Mouse (Mus musculus) natural killer cell, adult 2 months (primary cell): ENCODE results near the gene Ccnd2.

ENCODE experiments used
- DNase-seq, 2 experiments: peaks; one replicate each; pipeline ENCODE4 v3.0.0; 2022; ENCODE audit warnings: low spot score in 2 of 2

Gene Ccnd2

DNA sequence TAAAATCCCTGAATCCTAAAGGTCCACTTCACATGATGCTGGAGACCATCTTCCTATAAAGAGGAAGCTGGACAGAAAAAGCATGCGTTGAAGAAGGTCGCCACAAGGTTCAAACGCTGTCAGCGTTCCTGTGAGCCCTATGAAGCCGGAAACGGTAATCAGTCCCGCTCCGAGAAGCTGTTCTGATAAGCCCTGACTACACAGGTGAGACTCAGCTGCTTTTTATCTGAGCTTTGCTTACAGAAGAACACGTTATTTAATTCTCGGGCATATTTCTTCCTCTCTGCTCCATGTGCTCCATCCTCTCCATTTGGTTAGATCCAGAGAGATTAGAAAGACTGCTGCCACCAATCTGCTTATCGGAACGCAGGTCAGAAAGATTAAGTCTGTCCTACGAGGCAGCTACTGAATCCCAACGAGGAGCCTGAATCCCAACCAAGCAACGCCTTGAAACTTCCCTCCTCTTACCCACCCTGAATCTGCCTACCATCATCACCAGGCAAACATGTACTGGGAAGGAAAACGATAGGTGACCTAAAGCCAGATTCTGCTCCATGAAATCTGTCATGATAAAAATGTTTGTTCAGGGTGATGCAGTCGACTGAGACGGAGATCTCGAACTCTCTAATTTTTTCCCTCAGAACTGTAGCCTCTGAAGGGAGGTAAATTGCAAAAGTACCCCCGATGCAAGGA lies 43.5 kb downstream of the Ccnd2 start:
- DNase-seq = no peak

DNA sequence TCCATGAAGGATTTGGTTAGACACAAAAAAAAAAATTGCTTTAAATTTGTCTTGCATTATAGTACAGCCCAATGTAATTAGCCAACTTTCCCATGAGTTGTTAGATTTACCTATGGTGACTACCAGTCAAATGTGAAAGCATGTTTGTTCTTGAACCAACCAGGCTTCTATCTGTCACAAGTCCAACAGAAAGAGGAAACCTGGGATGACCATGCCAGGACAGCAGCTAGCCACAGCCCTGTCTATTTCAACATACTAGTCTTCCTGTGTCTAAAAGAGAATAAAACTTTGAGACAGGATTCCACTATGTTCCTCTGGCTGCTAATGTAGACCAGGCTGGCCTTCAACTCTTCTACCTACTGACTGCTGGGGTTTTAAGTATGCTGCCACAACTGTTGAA lies 44.6 kb downstream of the Ccnd2 start:
- DNase-seq = no peak

DNA sequence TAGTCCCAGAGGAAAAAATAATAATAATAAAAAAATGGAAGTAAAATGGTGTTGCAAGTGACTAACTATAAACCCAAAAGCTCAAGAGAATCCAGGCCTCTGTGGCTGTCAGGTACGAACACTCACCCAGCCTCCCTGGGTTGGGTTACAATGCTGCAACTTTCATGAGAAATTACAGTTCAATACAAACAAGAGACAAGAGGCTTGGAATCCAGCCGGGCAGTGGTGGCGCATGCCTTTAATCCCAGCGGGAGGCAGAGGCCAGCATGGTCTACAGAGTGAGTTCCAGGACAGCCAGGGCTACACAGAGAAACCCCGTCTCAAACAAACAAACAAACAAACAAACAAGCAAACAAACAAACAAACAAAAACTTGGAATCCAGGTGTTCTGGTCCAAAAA lies 45.3 kb downstream of the Ccnd2 start:
- DNase-seq = no peak

DNA sequence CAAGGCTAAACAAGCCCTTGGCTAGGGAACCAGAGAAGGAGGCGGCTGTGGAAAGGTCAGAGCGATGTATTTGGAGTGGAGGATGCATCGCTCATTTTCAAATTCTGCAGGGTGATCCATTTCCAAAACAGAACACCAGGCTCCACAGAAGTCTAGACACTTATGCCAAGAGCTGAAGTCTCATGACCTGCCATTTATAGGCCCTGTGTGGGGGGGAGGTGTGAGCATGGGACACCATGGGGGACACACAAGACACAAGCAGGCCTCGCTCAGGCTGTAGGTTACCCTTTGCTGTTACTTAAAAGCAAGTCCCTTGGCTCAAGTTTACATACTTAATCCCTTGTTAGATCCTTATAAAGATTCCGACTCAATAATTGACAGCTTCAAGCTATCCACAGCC lies 45.8 kb downstream of the Ccnd2 start:
- no peak for DNase-seq

DNA sequence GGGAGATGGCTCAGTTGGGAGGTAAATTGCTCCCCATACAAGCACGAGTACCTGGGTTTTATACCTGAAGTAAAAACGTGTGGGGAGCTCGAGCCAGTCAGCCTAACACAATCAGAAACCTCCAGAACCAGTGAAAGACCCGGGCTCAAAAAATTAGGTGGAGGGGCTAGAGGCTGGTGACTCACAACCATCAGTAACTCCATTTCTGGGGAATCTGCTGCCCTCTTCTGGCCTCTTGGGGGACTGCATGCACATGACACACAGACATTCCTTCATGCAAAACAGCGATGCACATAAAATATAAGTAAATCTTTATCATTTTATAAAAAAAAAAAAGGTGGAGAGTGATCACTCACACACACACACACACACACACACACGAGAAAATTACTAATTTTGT lies 46.9 kb downstream of the Ccnd2 start:
- peak in 1 of 2 experiments; percentile 48 for DNase-seq

DNA sequence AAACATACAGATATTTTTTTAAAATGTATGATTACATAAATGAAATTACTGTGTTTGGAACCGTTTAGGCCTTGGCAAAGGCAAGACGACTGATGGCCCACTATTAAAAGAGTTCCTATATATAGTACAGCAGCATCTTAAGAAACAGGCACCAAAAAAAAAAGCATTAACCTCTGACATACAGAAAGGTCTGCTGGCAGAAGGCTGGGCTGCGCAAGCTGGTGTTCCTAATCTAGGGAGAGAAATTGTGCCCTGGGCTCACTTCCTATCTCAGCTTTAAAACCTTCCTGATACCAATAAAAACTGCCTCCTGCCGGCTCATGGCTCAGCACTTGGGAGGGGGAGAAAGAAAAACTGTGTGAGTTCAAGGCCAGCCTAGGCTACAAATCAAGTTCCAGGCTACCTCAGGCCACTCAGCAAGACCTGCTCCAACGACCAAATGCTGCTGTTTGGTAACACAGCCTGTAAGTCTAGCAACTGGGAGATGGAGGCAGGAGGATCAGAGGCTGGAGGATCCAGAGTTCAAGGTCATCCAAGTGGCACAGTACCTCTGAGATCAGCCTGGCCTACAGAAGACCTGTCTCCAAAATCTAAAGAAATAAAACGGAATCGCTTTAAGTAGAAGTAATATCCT lies 47.5 kb downstream of the Ccnd2 start:
- DNase-seq = no peak

DNA sequence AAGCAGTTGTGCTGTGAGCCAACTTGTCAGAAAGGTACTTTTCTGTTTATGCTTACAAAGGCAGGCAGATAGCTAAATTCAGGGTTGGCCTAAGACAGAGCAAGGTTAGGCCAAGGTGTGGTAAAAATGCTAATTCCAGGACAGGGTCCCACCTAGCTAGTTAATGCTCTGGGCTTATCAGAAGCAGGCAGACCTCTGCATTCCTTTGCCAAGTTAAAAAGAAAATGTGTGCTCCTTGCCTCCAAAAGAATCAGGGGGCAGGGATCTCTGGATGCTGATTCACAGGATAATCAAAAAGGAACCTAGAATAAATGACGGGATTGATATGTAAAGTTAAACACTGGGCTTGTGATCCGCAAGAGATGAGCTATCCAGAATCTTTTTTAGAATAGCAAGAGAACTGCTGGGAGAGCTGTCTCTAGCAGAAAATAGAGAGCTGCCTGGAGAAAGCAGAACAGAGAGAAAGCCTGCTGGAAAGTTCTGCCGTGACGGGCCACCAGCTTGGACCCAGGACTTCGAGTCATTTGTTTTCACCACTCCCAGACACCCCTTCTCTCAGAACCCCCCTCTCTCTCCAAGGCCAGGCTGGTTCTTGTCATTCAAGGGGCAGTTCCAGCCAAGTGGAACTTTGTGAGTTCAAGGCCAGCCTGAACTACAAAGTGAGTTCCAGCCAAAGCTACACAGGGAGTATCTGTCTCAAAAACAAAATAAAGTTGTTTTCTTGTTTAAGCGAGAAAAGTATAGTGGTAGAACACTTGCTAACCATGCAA lies 48.3 kb downstream of the Ccnd2 start:
- DNase-seq = no peak

DNA sequence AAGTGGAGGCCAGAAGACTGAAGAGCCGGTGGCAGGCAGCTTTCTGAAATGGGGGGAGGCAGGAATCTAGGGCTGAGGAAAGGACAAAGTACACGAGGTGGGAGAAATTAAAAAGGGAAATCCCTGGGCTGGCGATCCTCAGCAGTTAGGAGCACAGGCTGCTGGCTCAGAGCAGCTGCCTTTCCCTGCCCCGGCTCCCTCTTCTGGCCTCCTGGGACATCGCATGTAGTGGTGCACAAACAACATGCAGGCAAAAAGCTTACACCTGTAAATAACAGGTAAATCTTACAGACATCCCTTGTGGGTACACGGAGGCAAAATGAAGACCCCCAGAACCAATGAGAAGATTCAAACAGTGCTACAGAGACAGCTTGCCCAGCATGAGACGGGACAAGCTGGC lies 57.4 kb downstream of the Ccnd2 start:
- no peak for DNase-seq

DNA sequence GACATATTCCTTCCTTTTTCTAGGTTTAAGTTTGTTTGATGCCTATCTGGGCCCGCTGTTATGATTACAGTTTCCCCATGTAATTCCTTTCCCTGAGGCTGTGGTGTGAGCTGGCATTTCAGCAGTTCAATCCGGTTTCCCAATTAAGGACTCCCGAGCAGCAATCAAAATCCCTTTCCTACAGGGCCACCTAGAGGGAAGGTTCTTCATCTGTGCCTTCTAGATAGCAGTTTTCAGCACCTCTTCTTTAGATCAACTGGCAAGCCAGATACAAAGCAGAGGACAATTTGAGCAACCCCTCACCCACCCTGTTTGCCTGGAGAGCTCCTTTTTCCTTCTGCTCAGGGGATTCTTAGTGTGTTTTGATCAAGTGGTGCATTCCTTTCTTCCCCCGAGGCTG lies 65.3 kb downstream of the Ccnd2 start:
- DNase-seq = no peak

DNA sequence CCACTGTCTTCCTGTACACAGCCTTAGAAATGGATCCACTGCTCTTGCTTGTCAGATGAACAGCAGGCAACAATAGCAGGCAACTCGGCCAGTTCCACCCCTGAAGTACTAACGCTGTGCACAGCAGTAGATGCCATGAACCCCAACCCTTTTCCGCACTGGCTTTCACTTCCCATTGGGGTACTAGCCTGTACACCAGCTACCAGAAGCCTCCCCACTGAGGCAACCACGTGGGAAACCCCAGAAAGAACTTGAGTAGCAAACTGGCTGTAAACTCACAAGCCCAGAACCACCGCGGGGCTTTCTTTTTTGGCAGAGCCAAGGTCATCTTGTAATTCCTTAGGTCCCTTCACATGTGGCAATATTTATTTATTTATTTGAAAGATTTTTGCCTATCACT lies 70.2 kb downstream of the Ccnd2 start:
- no peak for DNase-seq

DNA sequence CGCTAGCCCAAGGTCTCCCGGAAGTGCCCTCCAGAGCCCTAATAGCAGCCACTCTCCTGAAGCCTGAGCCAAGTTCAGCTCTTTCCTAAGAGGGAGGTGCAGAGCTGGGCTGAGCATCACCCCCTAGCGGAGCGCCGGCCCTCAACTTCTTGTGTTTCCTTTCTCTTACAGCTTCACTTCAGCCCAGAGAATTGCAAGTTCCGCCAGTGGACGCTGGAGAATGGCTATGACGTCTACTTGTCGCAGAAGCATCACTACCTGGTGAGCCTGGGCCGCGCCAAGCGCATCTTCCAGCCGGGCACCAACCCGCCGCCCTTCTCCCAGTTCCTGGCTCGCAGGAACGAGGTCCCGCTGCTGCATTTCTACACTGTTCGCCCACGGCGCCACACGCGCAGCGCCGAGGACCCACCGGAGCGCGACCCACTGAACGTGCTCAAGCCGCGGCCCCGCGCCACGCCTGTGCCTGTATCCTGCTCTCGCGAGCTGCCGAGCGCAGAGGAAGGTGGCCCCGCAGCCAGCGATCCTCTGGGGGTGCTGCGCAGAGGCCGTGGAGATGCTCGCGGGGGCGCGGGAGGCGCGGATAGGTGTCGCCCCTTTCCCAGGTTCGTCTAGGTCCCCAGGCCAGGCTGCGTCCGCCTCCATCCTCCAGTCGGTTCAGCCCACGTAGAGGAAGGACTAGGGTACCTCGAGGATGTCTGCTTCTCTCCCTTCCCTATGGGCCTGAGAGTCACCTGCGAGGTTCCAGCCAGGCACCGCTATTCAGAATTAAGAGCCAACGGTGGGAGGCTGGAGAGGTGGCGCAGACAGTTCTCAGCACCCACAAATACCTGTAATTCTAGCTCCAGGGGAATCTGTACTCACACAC lies 71.9 kb downstream of the Ccnd2 start:
- peak; percentile 4 to 22 for DNase-seq
